Mouse (Mus musculus) layer of hippocampus, postnatal 14 days (tissue): ENCODE measurements around the gene Efna4. TPM values are rescaled to one million over a fixed set of nuclear protein-coding genes. Genes with fewer than 3 reads are reported as not detected.

Source experiments
- DNase-seq, 2 experiments: peaks; one replicate each; pipeline ENCODE4 v3.0.0; 2021 to 2022; ENCODE audit warnings: low spot score in 2 of 2, mixed read lengths in 1 of 2
- total RNA-seq, 2 experiments: library from RNA; stranded (reverse); gene quantifications; 2 replicates each; pipeline ENCODE4 v1.2.3; 2021

Efna4 gene
- total RNA-seq, 2 experiments from 2014 or later, result 1.0 to 1.8 TPM

GRCm38 (mm10) chr3:89308089-89308488 is 29.7 kb downstream of the Efna4 start:
- DNase-seq, result peak; percentile 50 to 69

DNA sequence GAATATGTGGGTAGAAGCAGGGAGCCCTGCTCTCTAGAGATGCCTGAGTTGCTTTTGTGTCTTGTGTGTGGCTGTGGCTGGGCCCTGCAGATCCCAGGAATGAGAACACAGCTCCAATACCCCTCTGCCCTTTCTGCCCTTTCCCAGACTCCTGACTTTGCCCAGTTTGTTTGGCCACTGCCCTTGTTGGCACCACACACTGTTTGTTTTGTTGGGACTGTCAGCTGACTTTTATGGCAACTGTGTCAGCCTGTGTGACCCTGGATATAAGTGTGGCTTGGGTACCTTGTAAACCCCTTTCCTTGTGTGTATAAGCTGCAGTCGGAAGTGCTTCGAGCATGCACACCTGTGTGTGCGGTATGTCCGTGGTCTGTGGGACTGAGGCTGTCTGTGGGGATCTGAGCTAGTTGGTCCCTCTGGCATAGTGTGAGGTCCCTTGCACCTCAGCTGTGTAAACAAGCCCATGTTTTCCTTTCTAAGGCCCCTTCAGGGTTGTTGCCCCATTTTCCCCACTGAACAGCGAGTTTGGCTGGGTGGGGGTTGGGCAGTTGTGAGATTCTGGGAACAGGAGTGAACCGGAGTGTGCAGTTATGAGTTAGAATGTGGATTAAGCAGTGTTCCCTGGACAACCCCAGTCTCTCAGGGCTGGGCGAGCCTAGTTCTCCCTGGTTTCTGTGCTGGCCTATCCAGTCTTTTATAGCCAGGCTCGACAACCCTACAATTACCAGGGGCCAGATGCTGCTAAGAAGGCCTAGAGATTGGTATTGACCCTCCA is 32.1 kb downstream of the Efna4 start:
- DNase-seq, result no peak

GRCm38 (mm10) chr3:89305105-89305504 is 32.7 kb downstream of the Efna4 start:
- DNase-seq, result no peak

DNA sequence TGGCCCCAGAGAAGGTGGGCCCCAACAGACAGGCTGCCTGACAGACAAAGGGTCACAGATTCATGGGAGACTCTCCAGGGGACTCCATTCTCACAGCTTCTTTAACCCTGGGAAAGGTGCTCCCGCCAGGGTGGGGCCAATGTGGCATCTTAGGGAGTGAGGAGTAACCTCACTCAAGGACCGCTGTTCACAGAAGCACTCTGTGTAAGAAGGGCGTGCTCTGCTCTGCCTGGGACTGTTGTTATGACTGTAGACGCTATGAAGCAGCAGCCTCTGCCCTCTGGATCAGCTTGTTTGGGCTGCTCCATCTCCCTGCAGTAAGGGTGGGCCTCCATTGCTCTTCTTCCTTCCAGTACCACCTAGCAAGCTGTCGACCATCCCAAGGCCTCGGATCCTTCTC is 33.4 kb downstream of the Efna4 start:
- DNase-seq, result no peak

DNA sequence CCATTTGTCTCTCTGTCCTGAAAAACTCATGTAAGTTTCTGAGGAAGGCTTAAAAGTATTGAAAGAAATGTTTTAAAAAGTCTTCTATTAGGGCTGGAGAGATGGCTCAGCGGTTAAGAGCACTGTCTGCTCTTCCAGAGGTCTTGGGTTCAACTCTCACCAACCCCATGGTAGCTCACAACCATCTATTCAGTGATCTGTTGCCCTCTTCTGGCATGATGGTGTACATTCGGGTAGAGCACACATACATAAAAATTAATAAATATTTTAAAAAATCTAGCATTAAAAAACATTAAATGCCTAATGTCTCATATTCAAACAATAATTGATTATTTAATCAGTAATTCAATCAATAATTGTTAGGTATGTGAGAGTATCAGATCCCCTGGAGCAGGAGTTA is 37.3 kb downstream of the Efna4 start:
- no peak for DNase-seq

DNA sequence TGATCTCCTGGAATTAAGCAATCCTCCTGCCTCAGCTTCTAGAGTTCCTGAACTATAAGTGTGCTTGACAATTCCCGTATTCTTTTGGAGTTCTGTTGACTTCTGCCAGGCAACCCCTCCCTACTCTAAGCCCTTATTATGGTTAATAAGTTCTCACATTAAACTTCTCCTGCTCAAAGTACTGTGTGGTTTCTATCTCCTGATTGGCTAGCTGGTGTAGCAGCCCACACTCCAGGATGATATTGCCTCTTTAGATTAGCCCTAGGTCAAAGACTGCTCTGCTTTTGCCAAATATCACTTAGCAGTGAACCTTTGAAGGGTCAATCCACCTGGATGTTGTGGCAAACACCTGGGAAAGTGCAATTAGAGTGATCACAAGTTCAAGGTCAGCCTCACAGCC is 37.8 kb downstream of the Efna4 start:
- no peak for DNase-seq

DNA sequence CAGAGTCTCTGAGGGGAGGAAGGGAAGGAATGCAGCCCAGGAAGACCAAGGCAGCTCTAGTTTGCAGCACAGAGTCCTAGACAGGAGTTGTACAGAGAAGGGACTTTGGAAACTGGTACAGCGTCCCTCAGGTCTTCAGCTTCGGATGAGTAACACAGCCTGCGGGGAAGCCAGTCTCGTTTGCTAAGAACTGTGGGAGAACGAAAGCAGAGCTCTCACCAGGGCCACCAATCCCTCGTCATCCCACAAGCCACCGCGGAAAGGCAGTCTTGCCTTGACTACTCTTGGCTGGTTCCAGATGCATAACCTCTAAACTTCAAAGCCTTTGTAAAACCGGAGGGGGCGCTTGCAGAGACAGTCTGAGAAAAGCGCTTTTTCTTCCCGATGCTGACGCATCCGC is 38.3 kb downstream of the Efna4 start:
- no peak for DNase-seq

- no peak for DNase-seq
Observed at GRCm38 (mm10) chr3:89298908-89299307, 38.9 kb downstream of the Efna4 start.

DNA sequence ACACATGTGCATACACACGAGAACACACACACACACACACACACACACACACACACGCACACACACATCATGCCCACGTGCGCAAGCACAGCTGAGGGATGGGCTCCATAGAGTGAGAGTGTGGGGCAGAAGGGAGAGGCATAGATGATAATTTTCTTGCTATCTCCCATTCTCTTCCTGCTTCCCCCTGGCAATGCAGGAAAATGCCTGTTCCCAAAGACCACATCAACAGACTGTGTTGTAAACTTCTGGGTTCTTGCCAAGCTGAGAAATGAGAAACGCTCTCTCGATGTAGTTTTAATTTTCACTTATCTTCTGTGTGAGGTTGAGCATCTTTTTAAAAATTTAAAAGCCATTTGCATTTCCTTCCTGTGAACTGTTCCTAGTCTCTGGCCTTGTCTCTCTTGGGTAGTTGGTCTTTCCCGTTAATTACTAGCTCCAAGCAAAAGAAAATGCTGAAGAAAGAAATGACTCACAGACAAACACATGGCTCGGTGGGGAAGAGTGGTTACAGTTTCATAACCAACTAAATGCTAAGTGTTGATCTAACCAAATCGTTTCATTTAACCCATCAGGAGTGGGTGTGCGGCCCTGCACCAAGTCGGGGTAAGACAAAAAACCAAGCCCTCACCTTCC is 40.9 kb downstream of the Efna4 start:
- DNase-seq, result no peak

DNA sequence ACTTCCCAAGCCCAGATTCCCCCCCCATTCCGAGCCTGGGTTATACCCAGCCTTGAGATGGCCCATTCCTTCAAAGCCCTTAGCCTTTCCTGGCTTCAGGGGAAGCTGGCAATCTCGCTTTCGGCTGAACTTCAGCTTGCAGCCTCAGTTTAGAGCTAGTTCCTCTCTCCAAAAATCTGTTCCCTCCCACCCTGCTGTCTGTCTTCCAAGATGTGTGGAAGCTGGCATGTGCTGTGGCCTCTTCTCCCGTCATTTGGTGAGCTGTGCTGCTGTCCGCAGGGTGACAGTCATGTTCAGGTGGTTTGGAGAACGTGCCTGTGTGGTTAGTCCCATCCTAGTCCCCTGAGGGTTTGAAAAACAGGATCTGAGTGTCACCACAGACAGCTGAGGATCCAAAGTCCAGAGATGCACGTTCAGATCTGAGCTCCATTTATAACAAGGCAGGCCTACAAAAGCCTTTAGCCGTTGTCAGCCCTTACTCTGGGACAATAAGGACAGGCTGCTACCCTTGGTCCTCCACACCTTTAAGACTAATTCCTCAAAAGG is 42.1 kb downstream of the Efna4 start:
- DNase-seq, result no peak

DNA sequence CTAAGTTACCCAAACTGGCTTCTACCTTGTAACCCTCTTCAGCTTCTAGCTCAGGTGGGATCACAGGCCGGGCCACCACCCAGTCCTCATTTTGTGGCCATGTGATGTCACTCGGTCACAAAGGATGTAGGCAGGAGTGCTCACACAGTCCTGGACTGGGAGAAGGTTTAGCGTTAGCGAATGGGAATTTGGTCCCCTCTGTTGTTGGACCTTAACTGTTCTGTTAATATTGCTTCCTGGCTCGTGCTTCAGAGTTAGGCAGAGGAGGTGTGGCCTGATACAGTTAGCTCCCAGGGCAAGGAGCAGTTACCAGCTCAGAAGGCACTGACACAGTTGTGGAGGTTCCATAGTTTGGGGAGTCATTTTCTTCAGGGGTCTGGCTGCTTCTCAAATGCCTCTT is 43.6 kb downstream of the Efna4 start:
- DNase-seq, result no peak

GRCm38 (mm10) chr3:89293247-89293918 is 44.4 kb downstream of the Efna4 start:
- DNase-seq, result no peak

GRCm38 (mm10) chr3:89292303-89292702 is 45.5 kb downstream of the Efna4 start:
- DNase-seq, result no peak

- no peak for DNase-seq
Observed at GRCm38 (mm10) chr3:89291874-89292273, 46.0 kb downstream of the Efna4 start.

GRCm38 (mm10) chr3:89288503-89288928 is 49.3 kb downstream of the Efna4 start:
- no peak for DNase-seq

DNA sequence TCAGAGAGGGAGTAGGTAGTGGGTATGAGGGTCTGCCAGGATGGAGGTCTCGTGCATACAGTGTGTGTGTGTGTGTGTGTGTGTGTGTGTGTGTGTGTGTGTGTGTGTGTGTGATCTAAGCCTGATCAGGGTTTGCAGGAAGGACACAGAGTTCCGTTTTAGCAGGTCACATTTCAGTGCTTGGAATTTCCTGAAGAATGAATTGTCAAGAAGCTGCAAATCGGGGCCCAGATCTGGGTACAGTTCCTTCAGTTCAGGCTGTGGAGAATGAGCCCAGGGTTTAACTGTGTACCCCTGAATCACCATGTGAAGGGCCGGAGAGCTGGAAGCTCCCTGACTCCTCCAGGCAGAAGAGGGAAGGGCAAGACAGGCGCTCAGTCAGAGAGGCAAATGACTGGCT is 50.5 kb downstream of the Efna4 start:
- no peak for DNase-seq

DNA sequence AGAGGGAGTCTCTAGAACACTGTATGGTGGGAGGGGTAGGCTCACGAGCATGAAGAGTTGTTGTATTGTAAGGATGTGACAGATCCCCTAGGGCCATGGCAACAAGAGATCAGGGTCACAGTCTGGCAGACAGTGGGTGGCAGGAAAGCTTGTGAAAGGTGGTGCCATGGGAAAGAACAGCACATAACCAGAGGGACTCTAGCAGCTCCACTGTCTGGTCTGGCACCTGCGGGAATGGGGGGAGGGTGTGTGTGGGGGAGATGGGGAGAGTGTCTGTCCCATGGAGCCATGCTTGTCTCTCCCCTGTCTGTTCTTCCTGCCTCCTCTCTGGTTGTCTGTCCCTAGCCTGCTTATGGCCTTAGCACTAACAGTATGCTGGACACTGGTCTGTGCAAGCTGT is 52.3 kb downstream of the Efna4 start:
- no peak for DNase-seq

DNA sequence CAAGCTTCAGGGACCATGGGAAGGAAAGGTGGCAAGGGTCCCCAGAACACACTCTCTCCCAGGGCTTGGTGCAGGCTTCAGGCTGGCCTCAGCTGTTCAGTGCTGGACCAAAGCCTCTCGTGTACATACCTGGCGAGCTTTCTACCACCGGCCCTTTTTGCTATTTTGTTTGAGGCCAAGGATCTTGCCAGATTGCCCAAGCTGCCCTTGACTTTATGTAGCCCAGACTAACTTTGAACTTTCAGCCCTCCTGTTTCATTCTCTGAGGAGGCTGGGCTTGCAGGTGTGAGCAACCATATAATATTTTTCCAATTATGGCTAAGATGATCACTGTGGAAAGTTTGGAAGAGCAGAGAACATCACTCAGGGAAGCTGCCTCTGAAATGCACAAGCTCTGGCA is 53.6 kb downstream of the Efna4 start:
- no peak for DNase-seq
